Mouse (Mus musculus) embryonic facial prominence, embryonic 15.5 days (tissue): ENCODE data around the gene Ncs1. TPM values are rescaled to one million over a fixed set of nuclear protein-coding genes. Genes with fewer than 3 reads are reported as not detected.

Experiments used
- ATAC-seq: fragments of 200-750 bp; cut with Nextera tagmentation; 2 replicates; pipeline ENCODE4 v1.8.0; 2017; ENCODE audit warnings: low read depth, moderate TSS enrichment; ENCODE audit not compliant: insufficient number of reproducible peaks, low FRiP score, low TSS enrichment
- H3K27ac ChIP-seq: fragments of 300-500 bp; sonication (generic); replicated peaks from 2 replicates; pipeline ENCODE4 v1.5.1; 2015; ENCODE audit warnings: mild to moderate bottlenecking, inconsistent platforms
- H3K27me3 ChIP-seq: fragments of 300-500 bp; sonication (generic); 2 replicates; pipeline ENCODE4 v1.6.1; 2015; ENCODE audit warnings: inconsistent platforms
- H3K36me3 ChIP-seq: fragments of 300-500 bp; sonication (generic); 2 replicates; pipeline ENCODE4 v1.6.1; 2015; ENCODE audit warnings: mild to moderate bottlenecking, inconsistent platforms
- H3K4me1 ChIP-seq: fragments of 300-500 bp; sonication (generic); 2 replicates; pipeline ENCODE4 v1.6.1; 2015; ENCODE audit warnings: inconsistent platforms
- H3K4me2 ChIP-seq: fragments of 300-500 bp; sonication (generic); replicated peaks from 2 replicates; pipeline ENCODE4 v1.6.1; 2015; ENCODE audit warnings: mild to moderate bottlenecking, inconsistent platforms
- H3K4me3 ChIP-seq: fragments of 300-500 bp; sonication (generic); replicated peaks from 2 replicates; pipeline ENCODE4 v1.5.1; 2015; ENCODE audit warnings: mild to moderate bottlenecking, inconsistent platforms
- H3K9ac ChIP-seq: fragments of 300-500 bp; sonication (generic); 2 replicates; pipeline ENCODE4 v1.6.1; 2015; ENCODE audit warnings: inconsistent platforms
- H3K9me3 ChIP-seq: fragments of 300-500 bp; sonication (generic); replicated peaks from 2 replicates; pipeline ENCODE4 v1.6.1; 2016; ENCODE audit warnings: inconsistent platforms
- WGBS: fragments of 180-500 bp; shearing (Covaris S2); methylation state at CpG from one replicate; pipeline ENCODE4 v1.1.7; 2015; 5-methylcytosine and 5-hydroxymethylcytosine counted together
- polyA plus RNA-seq: library from polyadenylated mRNA; unstranded; fragments of >200 nt; fragmentation: Nextera tagmentation; extraction: Ambion mirVana; gene quantifications from 2 replicates; pipeline ENCODE4 v1.2.1, GENCODE M21; 2015

The Ncs1 gene
- polyA plus RNA-seq, 1 experiment from 2014 or later: 40.3 TPM

- Histone ChIP-seq H3K9me3 (no peaks in the 10 kb centered on the region), H3K27ac (no peak overlapping the region), H3K9ac (no peak overlapping the region), H3K4me1 (peaks cover 10% of the 10 kb centered on the region), H3K4me3 (no peak overlapping the region), H3K4me2 (no peak overlapping the region), H3K36me3 (no peaks in the 10 kb centered on the region), H3K27me3 (no peaks in the 10 kb centered on the region)
- ATAC-seq: 0 out of 2 replicates have a peak, but pooled peaks have one; percentile 16
- 31% methylated on average over 9 of the region's 9 CpGs for WGBS
These were observed 94.2 kb downstream of the Ncs1 start for GRCm38 (mm10) chr2:31339826-31340225.

GRCm38 (mm10) chr2:31341726-31342535 is 96.3 kb downstream of the Ncs1 start:
- Histone ChIP-seq H3K4me3 (no peak overlapping the region), H3K27ac (no peak overlapping the region), H3K27me3 (no peaks in the 10 kb centered on the region), H3K4me1 (peaks cover 10% of the 10 kb centered on the region), H3K36me3 (no peaks in the 10 kb centered on the region), H3K9me3 (no peaks in the 10 kb centered on the region), H3K4me2 (no peak overlapping the region), H3K9ac (no peak overlapping the region)
- ATAC-seq: no peak
- WGBS: 50% methylated on average over 8 of the region's 8 CpGs

Other genes with a start within 250 kb of the Ncs1 start
- gene Fnbp1, start 103.8 kb upstream of the Ncs1 start, polyA plus RNA-seq: 27.9 and 30.5 TPM in 2 replicates
- gene Gpr107, start 93.5 kb upstream of the Ncs1 start, polyA plus RNA-seq: 35.5 and 40.6 TPM in 2 replicates
- gene Hmcn2, start 68.6 kb downstream of the Ncs1 start, polyA plus RNA-seq: 0.47 and 0.53 TPM in 2 replicates
- 38.1 and 41.3 TPM in 2 replicates for gene Ass1, start 224.4 kb downstream of the Ncs1 start, polyA plus RNA-seq